Mouse (Mus musculus) cerebellum, adult 9-11 months (tissue): ENCODE measurements around the gene Brsk2.

Source experiments
- DNase-seq: peaks from one replicate; pipeline ENCODE4 v3.0.0; 2022

The Brsk2 gene

DNA sequence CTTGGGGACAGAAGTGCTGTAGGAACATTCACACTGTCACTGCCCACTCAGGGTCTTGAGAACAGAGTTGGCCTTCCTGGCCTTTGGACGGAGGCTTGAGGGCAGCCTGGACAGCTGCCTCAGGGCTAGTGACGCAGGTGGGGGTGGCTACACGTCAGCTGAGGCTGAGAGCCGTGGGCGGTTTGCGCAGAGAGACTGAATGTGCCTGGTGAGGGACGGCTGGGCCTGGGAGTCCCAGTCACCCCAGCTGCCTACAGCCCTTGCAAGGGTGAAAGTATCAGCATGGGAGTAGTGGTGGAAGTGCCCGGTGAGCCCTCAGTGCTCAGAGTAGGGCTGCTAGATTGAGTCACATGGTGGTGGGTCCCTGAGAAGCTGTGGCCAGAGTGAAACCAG lies 6.6 kb downstream of the Brsk2 start:
- DNase-seq, result peak; percentile 60

DNA sequence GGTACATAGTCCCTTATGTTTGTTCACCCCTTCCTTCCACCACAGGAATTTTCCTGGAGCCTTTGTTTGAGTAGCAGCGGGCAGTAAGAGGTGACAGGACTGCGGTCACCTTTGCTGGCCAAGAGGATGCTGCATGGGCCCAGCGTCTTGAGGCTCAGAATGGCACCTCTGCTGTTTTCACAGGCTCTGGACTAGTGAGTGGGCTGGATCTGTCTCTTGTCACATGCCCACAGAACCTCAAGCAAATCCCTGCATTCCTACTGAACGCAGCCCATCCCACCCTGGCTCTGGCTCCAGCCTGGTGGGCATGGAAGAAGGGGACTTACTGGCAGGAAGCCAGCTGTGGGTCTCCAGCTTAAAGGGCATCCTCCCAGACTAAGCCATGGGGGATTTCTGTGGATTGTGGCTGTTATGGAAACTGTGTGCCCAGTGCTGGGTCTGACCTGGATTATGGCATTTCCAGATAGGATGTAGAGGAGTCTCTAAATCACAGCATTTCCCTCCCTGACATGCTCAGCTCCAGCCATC lies 8.0 kb downstream of the Brsk2 start:
- DNase-seq, result peak; percentile 40

DNA sequence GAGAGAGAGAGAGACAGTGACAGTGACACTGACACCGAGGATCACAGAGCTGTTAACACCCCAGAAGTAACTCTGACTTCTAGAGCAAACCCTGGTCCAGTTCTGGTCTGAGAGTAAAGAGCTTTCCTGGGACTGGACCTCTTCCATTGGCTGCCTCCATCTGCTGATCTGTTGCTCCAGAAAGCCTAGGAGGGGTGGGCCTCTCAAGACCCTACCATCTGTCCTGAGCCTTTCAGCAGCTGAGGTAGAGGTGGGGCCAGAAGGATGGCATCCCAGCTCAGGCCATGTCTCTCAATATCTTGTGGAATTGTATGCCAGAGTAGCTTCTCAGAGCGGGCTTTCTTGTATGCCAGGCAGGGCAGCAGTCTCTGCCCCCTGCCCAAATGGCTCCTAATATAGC lies 8.7 kb downstream of the Brsk2 start:
- no peak for DNase-seq

DNA sequence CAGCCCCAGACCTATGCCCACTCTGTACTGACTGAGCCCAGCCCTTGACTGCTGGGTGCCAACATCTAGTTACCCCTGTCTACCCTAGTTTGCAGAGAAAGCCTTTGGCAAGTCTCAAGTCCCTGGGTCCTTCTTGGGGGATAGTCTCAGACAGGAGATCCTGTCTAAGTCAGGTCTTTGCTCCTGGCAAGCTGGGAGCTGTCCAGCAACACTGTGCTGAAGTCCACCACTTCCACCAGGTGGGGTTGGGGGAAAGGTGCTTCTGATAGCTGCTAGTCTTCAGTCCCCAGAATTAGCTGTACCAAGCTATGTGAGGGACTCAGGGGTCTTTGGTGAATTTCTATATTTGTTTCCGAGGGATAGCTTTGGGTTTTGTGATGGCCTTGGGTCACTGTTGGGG lies 9.6 kb downstream of the Brsk2 start:
- no peak for DNase-seq

DNA sequence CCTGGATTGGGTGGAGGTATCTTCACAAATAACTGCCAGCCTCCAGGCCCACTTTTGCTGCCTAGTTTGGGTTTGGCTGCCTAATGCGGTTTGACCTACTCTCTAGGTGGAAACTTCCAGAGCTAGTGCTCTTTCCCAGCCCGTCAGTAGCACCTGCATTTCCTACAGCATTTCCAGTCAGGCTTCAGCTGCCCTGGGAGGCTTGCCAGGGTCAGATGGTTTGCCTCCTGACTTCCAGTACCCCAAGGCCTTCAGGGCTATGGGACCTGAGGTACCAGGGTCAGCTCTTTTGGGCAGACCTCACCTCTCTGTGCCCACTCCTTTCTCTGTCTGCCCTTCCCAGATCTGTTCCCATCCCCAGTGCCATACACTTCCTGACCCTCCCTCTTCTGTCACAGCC lies 11.4 kb downstream of the Brsk2 start:
- peak; percentile 74 for DNase-seq

DNA sequence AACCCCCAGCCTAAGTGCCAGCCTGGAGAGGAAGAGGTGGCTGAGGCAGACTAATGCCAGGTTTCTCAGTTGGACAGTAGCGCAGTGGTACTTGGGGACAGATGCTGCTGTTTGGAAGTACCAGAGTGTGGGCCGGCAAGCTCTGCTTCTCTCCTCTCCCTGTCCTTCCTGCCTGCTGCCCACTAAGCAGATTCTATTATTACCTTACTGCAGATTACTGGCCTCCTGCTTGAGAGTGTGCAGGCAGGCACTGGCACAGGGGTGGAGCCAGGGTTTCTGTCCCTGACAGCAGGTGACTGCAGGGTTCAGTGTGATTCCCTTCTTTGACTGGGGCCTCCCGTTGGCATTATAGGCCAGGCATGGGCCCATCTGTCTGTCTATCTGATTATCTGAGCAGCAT lies 11.9 kb downstream of the Brsk2 start:
- DNase-seq, result peak; percentile 80

DNA sequence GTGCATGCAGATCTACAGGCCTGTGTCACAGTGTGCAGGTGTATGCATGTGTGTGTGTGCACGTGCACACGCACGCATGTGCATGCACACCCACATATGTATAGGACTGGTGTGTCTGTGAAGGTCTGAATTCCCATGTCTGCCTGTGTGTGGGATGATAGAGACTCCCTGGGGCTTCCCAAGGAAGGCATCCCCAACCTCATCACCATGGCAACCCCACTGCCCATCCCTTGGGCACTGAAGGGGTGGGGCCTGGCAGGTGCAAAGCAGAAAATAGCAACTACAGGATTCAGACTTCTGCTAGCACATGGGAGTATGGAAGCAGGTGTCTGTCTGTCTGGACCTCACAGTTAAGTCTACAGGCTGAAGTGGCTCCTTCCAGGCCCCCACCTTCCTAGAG lies 13.0 kb downstream of the Brsk2 start:
- DNase-seq, result no peak

DNA sequence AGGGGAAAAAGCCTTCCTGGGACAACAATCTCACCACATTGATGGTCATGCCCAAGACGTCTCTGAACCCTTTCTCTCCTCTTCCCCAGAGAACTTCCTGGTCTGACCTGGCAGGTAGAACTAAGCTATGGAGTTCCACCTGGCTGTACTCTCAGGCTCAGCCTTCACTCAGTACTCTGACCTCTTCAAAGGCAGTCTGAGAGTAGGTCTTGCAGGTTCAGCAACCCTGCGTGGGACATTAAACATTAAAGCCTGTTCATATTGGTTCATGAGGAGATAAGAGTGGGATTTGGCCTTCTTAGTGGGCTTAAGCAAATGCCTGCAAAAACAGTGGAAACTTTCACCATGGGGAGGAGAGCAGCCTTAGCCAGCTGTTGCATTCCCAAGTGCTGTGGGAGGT lies 16.7 kb downstream of the Brsk2 start:
- DNase-seq, result no peak

DNA sequence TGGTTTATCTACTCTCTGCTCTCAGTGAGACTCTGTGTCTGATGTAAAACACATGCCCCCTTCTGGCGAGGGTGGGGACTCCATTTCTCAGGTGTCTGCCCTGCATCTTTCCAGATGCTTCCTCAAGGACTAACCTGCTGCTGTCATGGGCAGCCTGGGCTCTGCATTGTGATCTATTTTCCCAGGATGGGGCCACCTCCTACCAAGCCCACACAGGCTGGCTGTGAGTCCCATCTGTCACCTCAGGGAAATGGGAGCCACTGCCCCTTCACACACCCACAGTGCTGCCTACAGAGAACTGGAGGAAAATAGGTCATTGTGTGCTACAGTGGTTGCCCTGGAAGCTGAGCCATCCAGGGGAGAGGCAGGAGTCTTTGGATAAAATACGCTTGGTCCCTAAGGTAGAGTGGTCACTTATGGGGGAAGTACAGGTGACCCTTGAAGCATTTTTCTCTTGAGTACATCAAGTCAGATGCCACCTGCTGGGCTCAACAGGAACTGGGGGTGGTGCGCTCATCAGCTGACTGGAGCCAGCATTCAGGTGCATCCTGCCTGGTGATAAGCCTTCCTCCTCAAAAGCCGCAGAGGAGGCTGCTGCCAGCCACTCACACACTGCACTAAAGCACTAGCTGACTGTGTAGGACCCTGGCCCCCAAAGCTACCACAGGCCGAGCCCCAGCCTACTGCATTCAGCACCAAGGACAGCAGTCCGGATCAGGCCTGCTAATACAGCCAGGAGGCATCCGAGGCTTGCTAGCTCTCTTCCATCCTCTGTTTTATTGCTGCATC lies 23.5 kb downstream of the Brsk2 start:
- DNase-seq, result peak; percentile 70

DNA sequence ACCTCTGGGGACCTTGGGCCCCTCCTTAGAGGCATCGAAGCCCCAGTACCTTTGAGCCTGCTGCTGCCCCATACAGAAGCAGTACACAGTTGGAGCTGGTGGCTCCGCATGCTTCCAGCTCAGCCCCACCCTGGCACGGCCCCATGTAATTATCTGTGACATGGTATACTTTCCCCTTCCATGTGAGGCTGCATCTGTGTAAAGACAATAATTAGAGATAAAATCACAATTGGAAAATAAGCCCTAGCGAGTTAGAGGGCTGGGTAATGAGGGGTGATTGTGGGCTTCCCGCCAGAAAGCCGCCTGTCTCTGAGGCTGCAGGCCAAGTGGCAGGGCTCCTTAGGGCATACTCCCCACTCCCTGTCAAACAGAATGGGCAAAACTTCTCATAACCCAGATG lies 28.5 kb downstream of the Brsk2 start:
- DNase-seq, result no peak

DNA sequence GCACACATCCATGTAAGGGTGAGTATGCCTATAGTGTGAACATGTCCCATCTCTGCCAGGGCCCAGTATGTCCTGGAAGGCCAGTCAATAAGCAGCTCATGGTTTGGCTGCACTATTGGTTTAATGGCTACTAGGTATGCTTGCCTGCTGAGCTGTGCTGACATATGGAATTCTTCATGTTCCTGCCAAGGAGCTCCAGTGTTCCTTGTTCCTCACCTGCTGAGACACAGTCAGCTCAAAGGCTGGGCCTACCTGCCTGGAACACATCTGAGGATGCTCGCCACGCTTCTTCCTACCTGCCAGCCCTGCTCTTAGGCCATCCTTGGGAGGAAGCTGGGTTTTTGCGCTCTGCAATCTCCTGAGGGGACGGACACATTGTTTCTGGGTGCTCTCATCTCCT lies 29.7 kb downstream of the Brsk2 start:
- no peak for DNase-seq

DNA sequence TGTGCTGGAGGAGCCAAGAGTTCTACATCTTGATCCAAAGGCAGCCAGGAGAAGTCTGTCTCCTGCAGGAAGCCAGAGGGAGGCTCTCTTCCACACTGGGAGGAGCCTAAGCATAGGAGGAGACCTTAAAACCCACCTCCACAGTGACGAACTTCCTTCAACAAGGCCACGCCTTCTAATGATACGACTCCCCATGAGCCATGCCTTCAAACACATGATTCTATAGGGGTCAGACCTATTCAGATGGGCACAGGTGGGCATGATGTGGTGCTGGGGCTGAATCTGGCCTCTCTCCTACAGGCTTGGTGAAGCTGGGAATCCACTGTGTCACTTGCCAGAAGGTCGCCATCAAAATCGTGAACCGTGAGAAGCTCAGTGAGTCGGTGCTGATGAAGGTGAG lies 31.7 kb downstream of the Brsk2 start:
- no peak for DNase-seq

DNA sequence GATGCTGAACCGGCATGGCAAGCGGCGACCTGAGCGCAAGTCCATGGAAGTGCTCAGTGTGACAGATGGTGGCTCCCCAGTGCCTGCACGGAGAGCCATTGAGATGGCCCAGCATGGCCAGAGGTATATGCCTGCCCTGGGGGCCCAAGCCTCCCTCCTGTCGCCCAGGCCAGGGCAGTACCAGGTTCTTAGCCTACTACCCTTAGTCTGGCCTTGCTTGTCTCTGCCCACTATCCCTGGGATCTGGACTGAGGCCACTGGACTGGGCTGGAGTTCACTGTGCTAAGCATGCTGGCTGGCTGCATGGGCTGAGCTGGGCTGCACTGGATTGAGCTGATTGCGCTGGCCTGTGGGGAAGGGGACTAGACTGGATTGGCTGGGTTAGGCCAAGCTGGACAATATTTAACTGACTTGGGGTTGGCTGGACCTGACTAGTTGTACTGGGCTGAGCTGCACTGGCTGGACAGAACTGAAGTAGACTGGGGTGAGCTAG lies 38.8 kb downstream of the Brsk2 start:
- peak; percentile 69 for DNase-seq

DNA sequence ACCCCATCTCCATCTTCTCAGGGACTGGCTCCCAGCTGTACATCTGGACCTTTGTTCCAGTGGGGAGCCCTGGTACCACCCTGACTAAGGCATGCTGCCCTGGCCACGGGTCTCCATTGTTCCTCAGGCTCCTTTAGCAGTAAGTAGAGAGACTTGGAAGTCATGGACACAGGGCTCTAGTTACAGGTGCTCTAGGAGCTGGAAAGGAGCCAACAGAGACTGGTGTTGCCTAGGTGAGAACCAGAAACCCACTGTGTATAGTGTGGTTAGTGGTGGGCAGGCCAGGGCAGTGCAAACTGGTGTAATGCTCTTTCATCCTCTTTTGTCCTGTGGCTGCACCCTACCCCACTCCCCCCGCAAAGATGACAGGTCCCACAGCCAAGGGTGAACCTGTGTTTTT lies 41.6 kb downstream of the Brsk2 start:
- no peak for DNase-seq

DNA sequence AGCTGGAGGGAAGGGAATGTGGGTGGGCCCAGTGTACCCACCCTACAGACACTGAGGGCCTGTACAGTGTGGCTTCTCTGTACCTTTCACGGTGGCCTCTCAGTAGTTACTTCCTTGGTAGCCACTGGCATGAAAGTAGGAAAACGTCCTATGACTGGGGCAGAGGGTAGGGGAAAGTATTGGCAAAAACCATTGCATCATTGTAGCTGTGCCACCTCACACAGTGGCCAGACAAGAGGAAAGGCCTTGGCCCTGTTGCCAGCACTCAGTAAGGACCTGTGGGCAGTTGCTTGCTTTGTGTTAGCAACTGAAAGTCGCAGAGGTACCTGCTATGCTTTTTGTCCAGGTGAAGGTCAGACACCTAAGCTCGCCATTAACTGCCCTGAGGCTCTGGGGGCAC lies 44.6 kb downstream of the Brsk2 start:
- no peak for DNase-seq

DNA sequence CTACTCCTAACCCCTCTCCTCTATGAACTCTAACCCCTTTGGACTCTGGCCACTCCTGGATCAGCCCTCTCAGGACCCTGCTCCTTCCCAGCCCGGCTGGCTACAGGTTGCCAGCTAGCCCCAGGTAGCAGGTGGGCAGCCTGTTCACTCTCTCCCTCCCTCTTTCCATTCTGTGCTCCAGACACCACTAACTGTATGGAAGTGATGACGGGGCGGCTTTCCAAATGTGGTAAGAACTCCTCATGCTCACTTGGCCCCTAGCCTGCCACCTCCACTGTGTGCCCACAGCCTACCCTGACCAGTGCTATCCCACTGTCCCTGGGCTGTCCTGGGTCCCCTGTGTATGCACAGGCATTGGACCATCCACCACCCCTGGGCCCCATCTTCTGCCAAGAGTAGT lies 51.1 kb downstream of the Brsk2 start:
- DNase-seq, result peak; percentile 80

DNA sequence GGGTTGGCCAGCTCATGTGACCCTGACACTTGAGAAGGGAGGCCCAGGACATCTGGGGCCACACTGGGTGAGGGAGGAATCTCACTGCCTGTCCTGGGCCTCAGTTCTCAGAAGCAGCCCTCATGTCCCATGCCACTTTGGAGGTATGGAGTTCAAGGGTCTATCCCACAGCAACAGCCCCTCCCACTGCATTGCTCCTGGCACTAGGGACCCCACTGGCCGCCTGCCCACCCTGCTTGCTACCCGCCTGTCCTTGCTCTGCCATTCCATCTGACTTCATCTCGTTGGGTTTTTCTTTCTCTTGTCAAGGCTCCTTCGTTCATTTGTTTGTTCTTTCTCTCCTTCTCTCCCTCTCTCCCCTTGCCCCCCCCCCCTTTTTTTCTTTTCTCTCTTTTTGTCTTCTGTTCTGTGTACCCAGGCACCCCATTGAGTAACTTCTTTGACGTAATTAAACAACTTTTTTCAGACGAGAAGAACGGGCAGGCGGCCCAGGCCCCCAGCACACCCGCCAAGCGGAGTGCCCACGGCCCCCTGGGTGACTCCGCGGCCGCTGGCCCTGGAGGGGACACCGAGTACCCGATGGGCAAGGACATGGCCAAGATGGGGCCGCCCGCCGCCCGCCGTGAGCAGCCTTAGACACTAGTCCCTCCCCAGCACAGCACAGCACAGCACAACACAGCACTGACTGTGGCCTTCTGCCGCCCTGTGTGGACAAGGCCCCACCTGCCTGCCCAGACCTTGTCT lies 52.2 kb downstream of the Brsk2 start:
- DNase-seq, result no peak

DNA sequence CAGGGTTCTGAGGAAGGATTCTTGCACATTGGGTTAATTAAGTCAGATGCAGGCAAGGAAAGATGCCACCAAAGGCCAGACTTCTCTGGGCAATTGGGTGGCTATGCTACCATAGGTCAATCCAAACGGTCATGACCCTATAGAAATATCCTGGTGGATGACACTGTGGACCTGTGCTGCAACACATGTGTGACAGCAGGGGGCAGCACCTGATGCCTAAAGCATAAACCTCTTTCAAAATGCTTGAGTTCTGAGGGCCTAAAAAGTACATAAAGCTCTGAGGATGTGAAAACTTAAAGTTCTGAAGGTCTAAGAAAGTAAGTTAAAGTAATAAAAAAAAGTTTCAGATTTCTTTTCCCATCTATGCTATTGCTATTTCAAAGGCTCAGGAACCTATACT lies 67.0 kb downstream of the Brsk2 start:
- no peak for DNase-seq

DNA sequence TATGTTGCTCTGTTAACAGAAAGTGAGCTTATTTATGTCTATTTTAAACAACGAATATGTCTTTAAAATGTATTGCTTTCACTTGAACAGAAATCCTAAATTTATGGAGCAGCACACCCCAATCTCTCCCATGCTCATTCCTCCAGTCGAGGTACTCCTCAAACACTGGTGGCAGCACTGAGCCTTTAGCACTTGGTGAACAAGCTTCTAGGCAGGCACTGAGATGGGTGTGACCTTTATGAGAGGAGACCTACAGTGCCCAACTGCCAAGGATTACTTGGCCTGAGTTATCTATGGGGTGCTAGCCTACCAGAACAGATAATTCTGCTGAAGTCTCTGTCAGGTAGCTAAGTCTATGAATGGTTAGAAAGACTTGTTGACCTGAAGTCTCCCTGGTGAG lies 70.1 kb downstream of the Brsk2 start:
- DNase-seq, result no peak

DNA sequence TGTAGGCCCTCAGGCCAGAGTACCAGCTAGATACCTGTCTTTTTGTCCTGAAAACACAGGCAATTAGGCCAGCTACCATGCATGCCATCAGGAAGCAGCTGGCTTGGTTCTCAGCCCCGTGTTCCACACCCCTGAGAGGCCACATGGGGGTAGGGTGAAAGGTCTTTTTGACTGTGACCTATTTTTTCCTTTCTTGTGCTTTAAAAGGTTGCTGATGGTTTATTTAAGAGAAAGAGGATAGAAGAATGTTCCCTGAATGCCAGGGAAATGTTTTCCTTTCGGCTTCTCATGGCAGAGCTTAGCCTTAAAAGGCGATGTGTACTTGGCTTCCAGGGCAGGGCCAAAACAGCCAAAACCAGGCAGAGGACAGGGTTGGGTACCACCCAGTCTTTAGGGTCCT lies 71.3 kb downstream of the Brsk2 start:
- no peak for DNase-seq

DNA sequence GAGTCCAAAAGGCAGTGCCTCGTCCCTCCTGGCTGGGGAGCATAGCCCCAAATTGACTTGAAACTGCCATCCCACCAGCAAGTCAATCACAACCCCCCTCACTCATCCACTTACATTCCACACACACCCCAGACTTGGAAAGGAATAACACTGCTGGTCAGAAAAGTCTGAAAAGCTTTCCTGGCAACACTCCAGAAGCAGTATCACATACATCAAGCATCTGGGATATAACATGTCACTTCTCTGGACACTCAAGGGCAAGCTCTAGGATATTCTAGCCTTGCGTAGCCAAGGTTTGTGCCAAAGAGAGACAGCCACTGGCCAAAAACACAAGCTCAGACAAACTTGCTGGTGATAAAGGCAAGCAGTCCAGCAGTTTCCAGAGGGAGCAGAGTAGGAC lies 75.6 kb downstream of the Brsk2 start:
- no peak for DNase-seq

DNA sequence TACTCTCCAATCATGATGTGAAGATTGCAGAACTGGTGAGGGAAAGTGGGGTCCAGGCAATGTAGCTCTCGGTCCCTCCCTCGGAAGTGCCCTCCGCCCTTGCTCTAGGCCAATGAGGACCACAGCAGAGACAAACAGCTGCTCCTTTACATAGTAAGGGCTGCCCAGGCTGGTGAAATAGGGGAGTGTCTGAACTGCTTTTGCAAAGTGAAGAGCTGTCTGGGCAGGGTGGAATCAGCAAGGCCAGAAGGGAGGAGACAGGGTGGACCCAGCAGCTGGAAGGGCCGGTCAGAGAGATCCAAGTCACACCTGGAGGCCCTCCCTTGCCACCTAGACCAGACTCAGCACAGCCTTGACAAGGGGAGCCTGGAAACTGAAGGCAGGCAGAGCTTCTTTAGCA lies 76.4 kb downstream of the Brsk2 start:
- DNase-seq, result no peak

DNA sequence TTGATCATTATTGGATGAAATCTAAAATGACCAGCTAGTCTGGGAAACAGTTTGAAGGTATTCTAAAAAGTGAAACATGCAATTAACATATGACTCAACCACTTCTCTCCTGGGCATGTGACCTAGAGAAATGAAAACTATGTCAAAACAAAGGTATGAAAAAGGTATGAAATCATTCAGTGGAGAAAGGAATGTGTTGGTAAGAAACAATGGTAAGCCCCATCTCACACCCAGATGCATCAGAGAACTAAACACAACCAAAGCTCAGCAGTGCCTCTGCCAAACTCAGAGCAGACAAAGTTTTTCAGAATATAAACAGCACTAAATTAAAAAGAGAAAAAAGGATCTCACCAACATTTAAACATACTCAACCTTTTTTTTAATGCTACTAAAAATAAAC lies 80.5 kb downstream of the Brsk2 start:
- no peak for DNase-seq

DNA sequence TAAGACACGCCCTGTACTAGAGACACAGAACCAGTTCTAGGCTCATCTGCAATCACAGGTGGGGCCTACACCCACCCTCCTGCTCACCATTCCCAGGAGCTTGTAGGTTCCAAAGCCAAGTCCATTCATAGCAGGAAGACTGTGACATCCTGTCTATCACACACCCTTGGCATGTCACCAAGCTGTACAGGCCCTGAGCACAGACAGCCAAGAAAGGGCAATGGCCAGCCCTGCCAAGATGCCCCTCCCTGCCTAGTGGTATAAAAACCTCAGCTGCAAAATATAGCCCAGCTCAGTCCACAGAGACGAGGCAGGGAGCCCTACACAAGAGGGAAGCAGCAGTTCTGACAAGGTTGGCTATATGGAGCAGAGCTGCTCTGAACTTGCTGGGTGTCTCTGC lies 84.6 kb downstream of the Brsk2 start:
- peak; percentile 67 for DNase-seq
